Mouse (Mus musculus) stomach, embryonic 14.5 days (tissue): ENCODE data around the gene Capza2. TPM values are rescaled to one million over a fixed set of nuclear protein-coding genes. Genes with fewer than 3 reads are reported as not detected.

Experiments used
- ATAC-seq: fragments of 200-750 bp; cut with Nextera tagmentation; 2 replicates; pipeline ENCODE4 v1.8.0; 2017; ENCODE audit warnings: low read depth, moderate TSS enrichment; ENCODE audit not compliant: insufficient number of reproducible peaks, insufficient read depth, low FRiP score
- H3K27ac ChIP-seq: fragments of 300-500 bp; sonication (generic); 2 replicates; pipeline ENCODE4 v1.5.1; 2014; ENCODE audit warnings: mild to moderate bottlenecking, low read length, moderate library complexity, mixed read lengths
- H3K27me3 ChIP-seq: fragments of 300-500 bp; sonication (generic); 2 replicates; pipeline ENCODE4 v1.6.1; 2014; ENCODE audit warnings: low read length, control low read depth, mixed read lengths; ENCODE audit not compliant: control insufficient read depth, insufficient read depth
- H3K36me3 ChIP-seq: fragments of 300-500 bp; sonication (generic); 2 replicates; pipeline ENCODE4 v1.6.1; 2014; ENCODE audit warnings: mild to moderate bottlenecking, control low read depth, low read length, moderate library complexity, mixed read lengths; ENCODE audit not compliant: control insufficient read depth, insufficient read depth
- H3K4me1 ChIP-seq: fragments of 300-500 bp; sonication (generic); 2 replicates; pipeline ENCODE4 v1.6.1; 2014; ENCODE audit warnings: low read length, control low read depth, mixed read lengths; ENCODE audit not compliant: control insufficient read depth, insufficient read depth
- H3K4me2 ChIP-seq: fragments of 300-500 bp; sonication (generic); replicated peaks from 2 replicates; pipeline ENCODE4 v1.6.1; 2014; ENCODE audit warnings: low read depth, low read length, control low read depth
- H3K4me3 ChIP-seq: fragments of 300-500 bp; sonication (generic); 2 replicates; pipeline ENCODE4 v1.5.1; 2014; ENCODE audit warnings: low read depth, low read length, control low read depth
- H3K9ac ChIP-seq: fragments of 300-500 bp; sonication (generic); replicated peaks from 2 replicates; pipeline ENCODE4 v1.6.1; 2014; ENCODE audit warnings: low read depth, mild to moderate bottlenecking, control low read depth, low read length, moderate library complexity, mixed read lengths
- H3K9me3 ChIP-seq: fragments of 300-500 bp; sonication (generic); 2 replicates; pipeline ENCODE4 v1.6.1; 2016; ENCODE audit warnings: low read depth, low read length, control low read depth; ENCODE audit not compliant: control insufficient read depth
- WGBS: fragments of 180-500 bp; shearing (Covaris S2); extraction: QIAGEN DNeasy Blood & Tissue Kit; methylation state at CpG from one replicate; pipeline ENCODE4 v1.1.7; 2014; 5-methylcytosine and 5-hydroxymethylcytosine counted together
- polyA plus RNA-seq: library from polyadenylated mRNA; unstranded; fragments of >200 nt; fragmentation: Nextera tagmentation; extraction: Ambion mirVana; gene quantifications from 2 replicates; pipeline ENCODE4 v1.2.1, GENCODE M21; 2014

Capza2 gene
- polyA plus RNA-seq: 242 and 253 TPM in 2 replicates

DNA sequence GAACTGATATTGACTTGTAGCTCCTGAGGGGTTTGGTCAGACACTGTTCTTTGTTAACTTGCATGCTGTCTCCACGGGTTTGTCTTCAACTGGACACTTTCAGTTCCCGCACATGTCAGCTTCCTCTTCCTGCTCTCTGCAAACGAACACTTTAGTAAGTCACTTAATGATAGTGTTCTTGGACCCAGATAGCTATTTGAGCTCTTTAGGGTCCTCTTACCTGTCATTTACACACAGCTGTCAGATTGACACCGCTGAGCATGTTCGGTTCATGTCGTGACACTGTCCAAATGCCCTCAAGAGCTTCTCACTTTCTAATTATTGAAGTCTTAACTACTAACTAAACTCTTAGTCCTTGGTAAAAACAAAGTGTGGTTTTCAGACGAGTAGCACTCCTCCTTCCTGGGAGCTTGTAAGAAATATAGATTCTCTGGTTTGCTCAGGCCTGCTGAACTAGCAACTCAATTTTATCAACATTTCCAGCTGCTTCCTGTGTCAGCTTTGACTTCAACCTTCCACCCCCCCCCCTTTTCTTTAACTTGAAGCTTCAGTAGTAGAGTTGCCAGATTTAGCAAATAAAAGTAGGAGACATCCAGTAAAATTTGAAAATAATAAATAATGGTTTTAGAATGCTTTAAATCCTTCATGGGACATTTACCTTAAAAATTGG, at the start of gene Capza2:
TSS of gene Capza2 (plus strand) at position 620 of the 670 bp plus-strand sequence.
- H3K4me2 ChIP-seq: 0 out of 2 replicates have a peak within 1 kb of the TSS, but pooled peaks have one; percentile 28
- H3K9me3 ChIP-seq: no peaks in the 10 kb centered on the region
- no peaks in the 10 kb centered on the region for H3K36me3 ChIP-seq
- H3K9ac ChIP-seq: peak within 1 kb of the TSS; percentile 93
- peak within 1 kb of the TSS; percentile 96 for H3K27ac ChIP-seq
- peak within 1 kb of the TSS; percentile 80 for H3K4me3 ChIP-seq
- peaks cover 10% of the 10 kb centered on the region; the same call in 1 of the 2 replicates for H3K4me1 ChIP-seq
- 80% methylated on average over 7 of the region's 7 CpGs for WGBS
- ATAC-seq: no peak
- H3K27me3 ChIP-seq: no peaks in the 10 kb centered on the region

DNA sequence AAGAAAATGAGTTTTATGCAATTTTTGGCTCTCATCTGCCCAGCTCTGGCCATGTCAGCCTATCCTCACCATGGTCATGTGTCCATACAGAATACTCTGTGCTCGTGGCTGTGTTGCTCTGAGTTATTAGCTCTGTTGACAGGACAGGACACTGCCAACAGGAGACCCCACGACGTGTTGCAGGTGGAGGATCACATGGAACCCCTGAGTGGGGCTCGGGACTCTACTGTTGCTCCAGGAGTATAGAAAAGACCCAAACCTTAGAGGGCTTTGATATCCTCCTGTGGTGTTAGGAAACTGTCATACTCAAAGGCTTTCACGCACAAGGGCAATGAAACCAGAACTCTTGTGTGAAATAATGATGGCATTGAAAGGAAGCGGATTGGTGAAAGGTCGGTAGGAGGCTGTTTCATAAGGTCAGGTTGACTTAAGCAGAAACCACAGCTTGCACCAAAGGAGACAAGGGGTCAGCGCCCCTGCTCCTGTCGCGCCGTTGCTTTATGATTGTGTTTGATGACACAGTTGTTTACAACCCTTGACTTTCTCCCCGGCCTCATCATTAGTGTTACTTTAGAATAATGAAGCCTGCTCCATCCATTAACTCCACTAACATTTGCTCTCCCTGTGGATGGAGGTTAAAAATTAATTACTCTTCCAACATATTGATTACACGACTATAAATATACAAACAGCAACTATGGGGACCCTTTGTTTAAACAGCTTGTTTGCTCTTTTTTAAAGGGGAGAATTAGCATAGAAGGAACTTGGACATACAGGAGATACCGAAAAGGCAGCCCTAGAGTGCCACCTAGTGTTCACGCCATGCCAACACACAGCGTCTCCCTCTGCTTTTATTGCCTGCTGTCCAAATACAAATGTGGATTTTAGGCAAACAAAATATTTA, 46.7 kb upstream of the Capza2 start:
- H3K9ac ChIP-seq: no peak overlapping the region
- H3K9me3 ChIP-seq: peaks cover 3% of the 10 kb centered on the region; the same call in 1 of the 2 replicates
- no peak overlapping the region for H3K4me3 ChIP-seq

DNA sequence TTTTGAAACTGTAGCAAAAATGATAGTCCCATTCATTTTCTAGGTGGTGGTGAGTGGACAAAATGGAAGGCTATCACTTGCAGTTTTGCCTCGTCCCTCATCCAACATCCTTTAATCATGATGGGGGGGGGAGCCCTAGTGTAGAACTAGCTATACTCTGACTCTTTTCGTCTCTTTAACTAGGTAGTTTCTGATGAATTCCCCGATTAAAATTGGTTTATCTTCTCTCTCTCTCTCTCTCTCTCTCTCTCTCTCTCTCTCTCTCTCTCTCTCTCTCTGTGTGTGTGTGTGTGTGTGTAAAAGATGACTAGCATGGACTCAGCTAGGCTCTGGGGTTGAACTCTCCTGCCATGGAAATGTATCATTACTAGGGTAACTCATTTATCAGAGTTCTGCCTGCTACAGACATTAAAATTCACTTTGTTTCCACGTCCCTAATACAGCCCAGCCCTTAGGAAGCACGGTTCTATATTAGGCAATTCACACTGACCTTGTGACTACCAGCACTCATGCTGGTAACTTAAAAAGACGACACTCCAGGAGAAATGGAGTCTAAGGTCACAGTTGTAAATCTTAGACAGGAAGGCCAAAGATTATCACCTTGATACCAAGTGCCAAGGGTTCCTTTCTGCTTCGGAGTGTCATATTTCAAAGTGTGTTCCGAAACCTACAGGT, 45.9 kb upstream of the Capza2 start:
- no peak for ATAC-seq
- 30% methylated on average over 8 of the region's 8 CpGs for WGBS

More for the DNA sequence above, 46.7 kb upstream of the Capza2 start:
- WGBS: 19% methylated on average over 16 of the region's 16 CpGs
- Histone ChIP-seq H3K4me2 (peak overlapping the region; percentile 26; the same call in 1 of the 2 replicates), H3K4me1 (no peaks in the 10 kb centered on the region), H3K27me3 (no peaks in the 10 kb centered on the region), H3K27ac (no peak overlapping the region), H3K36me3 (no peaks in the 10 kb centered on the region)
- ATAC-seq: peak; percentile 67; the same call in 1 of the 2 replicates

DNA sequence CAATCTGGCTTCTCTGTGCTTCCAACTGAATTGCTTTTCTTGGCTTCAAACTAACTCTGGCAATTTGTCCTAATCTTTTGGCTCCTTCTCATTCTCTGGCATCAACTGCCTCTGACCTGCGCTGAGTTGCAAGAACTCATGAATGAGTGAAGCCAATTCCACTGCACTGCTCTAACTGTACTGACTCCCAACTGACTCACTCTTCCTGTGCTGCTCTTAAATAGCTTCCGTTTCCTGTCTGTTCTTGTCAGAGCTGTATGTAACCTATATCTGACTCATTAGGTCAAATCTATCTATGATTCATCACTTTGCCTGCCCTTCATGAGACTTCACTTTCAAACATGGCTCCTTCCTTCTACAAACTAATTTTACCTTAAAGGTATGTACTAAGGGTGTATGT, 42.1 kb upstream of the Capza2 start:
- 96% methylated on average over 2 of the region's 2 CpGs for WGBS

More for the DNA sequence above, 45.9 kb upstream of the Capza2 start:
- Histone ChIP-seq H3K27ac (no peak overlapping the region), H3K4me3 (no peak overlapping the region), H3K9me3 (peaks cover 3% of the 10 kb centered on the region; the same call in 1 of the 2 replicates), H3K4me1 (no peaks in the 10 kb centered on the region), H3K36me3 (no peaks in the 10 kb centered on the region), H3K9ac (no peak overlapping the region), H3K27me3 (no peaks in the 10 kb centered on the region), H3K4me2 (no peak overlapping the region)

DNA sequence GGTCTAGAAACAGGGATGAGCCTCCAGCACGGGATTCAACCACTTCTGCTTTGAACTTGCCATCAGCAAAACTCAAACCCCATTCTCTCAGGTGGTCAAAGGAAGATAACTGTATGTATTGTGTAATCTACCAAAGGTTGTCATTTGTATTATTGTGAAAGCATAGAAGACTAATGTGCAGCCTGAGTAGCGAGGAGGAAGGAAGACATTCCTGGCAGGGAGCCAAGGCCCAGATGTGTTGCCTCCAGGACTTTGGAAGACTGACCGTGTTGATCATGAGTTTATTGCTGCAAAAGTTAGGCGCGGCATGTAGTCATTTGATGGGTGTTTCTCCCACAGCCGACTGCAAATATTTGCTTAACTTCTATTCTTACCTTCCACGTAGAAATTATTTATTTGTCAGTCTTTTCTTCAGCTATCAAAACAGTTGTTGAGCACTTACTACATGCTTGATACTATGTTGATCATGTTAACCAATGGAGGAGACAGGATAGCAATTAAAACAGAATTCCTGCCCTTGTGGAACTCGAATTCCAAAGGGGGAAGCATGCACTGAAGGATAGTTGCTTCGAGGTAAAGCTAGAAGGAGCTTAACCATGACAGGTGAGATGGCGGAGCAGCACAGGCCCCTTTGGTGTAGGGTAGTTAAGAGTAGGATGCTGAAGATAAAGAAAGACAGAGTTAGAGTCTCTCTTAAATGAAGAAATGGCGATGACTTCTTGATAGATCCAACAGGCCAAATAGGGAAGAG, 40.1 kb upstream of the Capza2 start:
- no peak overlapping the region for H3K27ac ChIP-seq
- H3K4me3 ChIP-seq: no peak overlapping the region
- H3K36me3 ChIP-seq: no peaks in the 10 kb centered on the region
- no peaks in the 10 kb centered on the region for H3K4me1 ChIP-seq
- H3K27me3 ChIP-seq: no peaks in the 10 kb centered on the region
- 51% methylated on average over 11 of the region's 11 CpGs for WGBS
- no peak overlapping the region for H3K4me2 ChIP-seq
- no peak overlapping the region for H3K9ac ChIP-seq
- no peak for ATAC-seq
- H3K9me3 ChIP-seq: peaks cover 3% of the 10 kb centered on the region; the same call in 1 of the 2 replicates

More for the DNA sequence above, 42.1 kb upstream of the Capza2 start:
- no peaks in the 10 kb centered on the region for H3K27me3 ChIP-seq
- H3K4me3 ChIP-seq: no peak overlapping the region
- H3K36me3 ChIP-seq: no peaks in the 10 kb centered on the region
- no peak overlapping the region for H3K9ac ChIP-seq
- H3K4me2 ChIP-seq: no peak overlapping the region
- peaks cover 3% of the 10 kb centered on the region; the same call in 1 of the 2 replicates for H3K9me3 ChIP-seq
- H3K27ac ChIP-seq: no peak overlapping the region
- no peaks in the 10 kb centered on the region for H3K4me1 ChIP-seq
- no peak for ATAC-seq

DNA sequence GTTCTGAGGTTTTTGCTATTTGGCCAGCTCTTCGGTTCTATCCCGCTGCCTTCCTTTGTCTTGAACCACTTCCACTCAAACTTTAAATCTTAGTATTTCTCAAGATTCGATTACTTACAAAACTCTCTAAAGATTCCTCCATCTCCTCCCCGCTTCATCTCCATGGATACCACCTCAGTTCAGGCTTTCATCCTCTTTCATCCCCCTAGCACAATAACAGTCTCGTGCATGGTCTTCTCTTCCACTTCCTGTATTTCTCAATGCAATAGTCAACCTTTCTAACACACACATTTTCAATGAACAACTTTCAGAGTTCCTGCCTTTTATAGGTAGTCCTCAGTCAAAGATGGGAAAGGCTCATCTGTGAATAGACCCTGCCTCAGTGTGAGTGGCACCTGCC, 36.7 kb upstream of the Capza2 start:
- Histone ChIP-seq H3K9ac (no peak overlapping the region), H3K27me3 (no peaks in the 10 kb centered on the region), H3K27ac (no peak overlapping the region), H3K4me2 (no peak overlapping the region), H3K36me3 (no peaks in the 10 kb centered on the region), H3K4me3 (no peak overlapping the region), H3K4me1 (no peaks in the 10 kb centered on the region), H3K9me3 (no peaks in the 10 kb centered on the region)
- ATAC-seq: no peak
- 87% methylated on average over 5 of the region's 5 CpGs for WGBS

DNA sequence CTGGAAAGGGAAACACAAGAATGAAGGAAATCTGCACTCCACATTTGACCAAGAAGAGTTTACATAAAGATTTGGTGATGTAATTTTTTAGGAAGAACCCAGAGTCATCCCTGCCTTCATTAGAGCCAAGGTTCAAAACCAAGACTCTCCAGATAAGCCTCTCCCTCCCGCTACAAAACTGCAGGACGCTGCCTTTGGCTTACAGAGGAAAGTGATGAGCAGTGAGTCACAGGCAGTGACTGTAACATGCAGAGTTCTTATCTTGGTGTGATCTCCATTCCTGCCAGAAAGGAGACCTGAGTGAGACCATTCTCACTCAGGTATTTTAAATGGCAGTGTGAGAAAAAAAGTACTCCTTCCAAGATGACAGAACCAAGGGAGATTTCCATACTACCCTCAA, 34.5 kb upstream of the Capza2 start:
- Histone ChIP-seq H3K27me3 (no peaks in the 10 kb centered on the region), H3K36me3 (no peaks in the 10 kb centered on the region), H3K9ac (no peak overlapping the region), H3K9me3 (no peaks in the 10 kb centered on the region), H3K4me3 (no peak overlapping the region), H3K4me1 (no peaks in the 10 kb centered on the region), H3K4me2 (no peak overlapping the region), H3K27ac (no peak overlapping the region)
- WGBS: 39% methylated on average over 2 of the region's 2 CpGs
- no peak for ATAC-seq
